Mouse (Mus musculus) WW6 (cell line): ENCODE measurements around the gene Zfp966.
"Not testable (repeated sequence)": the region's sequence is repeated elsewhere in the genome, so short reads cannot be mapped to it uniquely, and the experiment has no call there.

Experiments
- DNase-seq: peaks from one replicate; pipeline ENCODE4 v3.0.0-alpha.2; 2013; ENCODE audit warnings: low read depth, low spot score

Zfp966 gene

DNA sequence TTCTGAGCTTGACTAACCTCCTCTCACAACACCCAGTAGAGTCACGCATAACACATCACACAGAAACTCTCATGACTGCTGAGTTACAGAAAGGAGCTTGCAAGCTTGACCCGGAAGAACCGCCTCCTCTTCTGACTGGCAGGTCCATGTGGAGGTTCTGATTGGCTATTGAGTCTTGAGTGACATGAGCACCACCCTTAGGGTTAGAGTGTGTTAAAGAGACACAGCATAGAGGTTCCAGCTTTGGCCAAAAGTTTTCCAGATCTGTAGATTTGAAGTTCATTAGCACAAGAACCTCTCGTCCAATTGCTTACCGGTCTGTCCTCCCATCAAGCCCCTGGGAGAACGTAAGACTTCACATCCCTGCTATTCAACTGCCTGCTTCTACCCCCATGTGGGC is at the start of gene Zfp966:
Gene Zfp966 (minus strand): TSS at position 101 of the 400 bp plus-strand sequence.
- DNase-seq: not testable (repeated sequence)

- not testable (repeated sequence) for DNase-seq
Observed at GRCm38 (mm10) chr2:175965031-175965430, 34.1 kb upstream of the Zfp966 start, which contains the start of gene Gm2026. TSS of gene Gm2026 (plus strand) at chr2:175965331.

DNA sequence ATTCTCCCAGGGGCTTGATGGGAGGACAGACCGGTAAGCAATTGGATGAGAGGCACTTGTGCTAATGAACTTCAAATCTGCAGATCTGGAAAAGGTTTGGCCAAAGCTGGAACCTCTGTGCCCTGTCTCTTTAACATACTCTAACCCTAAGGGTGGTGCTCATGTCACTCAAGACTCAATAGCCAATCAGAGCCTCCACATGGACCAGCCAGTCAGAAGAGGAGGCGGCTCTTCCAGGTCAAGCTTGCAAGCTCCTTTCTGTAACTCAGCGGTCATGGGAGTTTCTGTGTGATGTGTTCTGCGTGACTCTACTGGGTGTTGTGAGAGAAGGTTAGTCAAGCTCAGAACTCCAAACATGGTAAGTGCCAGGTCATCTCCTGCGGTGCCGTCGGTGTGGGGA is 61.9 kb downstream of the Zfp966 start, which contains the start of gene Gm6710:
Gene Gm6710 (plus strand): TSS at position 196 of the 400 bp plus-strand sequence.
- DNase-seq: not testable (repeated sequence)
